Mouse (Mus musculus): ENCODE measurements at regions not wholly inside any gene's neighbourhood (a gene's known extent, or its start where the extent isn't known, plus 50 kb on each side); places are given as distances from the start of the nearest gene placed in this dataset.

DNA sequence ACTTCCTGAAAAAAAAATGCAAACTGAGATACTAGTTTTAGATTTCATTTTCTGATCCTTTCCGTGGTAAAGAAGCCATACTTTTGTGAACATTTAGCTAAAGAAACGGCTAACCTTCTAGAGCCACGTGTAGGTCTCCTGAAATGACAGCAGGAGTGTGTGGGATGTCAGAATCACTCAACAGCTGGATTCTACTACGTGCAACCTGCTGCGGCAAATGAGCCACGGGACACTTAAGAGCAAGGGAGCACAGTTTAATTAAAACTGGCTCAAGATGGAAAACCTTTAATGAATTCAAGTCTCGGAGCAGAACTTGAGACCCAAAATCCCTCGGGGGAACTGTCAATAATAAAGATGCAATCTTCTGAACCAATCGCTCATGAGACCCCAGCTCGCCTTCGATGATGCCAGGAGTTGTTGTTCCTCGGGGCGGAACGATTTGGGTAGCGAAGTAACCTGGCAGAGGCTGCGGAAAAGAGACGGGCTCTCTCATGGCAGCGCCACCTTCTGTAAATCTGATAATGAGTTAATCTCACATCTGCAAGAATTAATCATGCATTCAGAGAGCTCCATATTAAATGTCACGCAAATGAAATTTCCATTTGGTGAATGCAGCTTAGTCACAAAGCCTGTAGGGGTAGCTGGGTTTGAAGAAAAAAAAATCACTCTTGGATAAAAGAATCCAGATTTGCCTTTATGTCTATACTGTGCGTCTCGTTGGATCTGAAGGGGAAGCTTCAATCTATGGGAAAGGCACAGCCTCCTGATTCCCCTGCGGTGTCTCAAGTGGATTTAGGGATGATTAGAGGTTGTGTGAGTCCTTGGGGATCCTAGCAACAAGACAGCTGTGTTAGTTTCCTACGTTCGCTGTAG lies 90.9 kb upstream of the Krr1 start:
- no peak for DNase-seq (ENCODE audit: low spot score)

GRCm38 (mm10) chr10:111882521-111882920 lies 89.9 kb upstream of the Krr1 start:
- DNase-seq (ENCODE audit: low spot score), result no peak

DNA sequence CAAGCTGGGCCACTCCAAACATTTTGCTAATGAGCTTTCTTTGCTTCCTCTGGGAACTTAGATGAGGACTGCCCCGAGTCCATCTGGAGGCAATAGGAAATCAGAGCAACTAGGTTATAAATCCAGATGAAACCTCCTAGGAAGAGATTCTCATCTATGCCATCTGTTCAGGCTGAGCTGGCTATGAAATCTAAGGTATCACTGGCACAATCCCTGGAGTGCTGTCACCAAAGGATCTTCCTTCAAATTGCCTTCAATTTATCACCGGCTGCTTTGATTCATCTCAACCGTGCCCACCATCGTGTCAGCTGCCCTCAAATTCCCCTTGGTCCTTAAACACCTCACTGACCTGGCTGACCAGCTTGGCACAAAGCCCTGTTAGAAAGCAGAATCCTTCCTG lies 87.8 kb upstream of the Krr1 start:
- DNase-seq (ENCODE audit: low spot score), result no peak

- no peak for DNase-seq (ENCODE audit: low spot score)
Observed at GRCm38 (mm10) chr10:111889111-111889510, 83.4 kb upstream of the Krr1 start.

GRCm38 (mm10) chr10:111893489-111893888 lies 79.0 kb upstream of the Krr1 start:
- DNase-seq (ENCODE audit: low spot score), result no peak

DNA sequence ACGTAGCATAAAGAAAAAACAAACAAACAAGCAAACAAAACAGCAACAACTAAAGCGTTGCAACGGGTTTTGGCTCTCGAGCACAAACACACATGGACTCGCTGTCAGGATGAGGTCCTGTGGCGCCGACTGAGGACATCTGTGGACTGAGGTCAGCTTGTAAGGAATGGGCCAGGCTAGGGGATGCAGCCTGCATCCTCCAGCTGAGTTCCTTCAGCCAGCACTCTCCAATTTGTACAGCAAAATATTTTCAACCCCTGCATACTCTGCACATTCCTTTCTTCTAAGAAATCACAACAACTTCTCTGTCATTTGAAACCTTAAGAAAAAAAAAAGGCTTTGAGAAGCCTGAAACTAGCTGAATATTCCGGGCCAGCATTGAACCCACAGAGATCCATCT lies 78.5 kb upstream of the Krr1 start:
- no peak for DNase-seq (ENCODE audit: low spot score)

- DNase-seq (ENCODE audit: low spot score), result no peak
Observed at GRCm38 (mm10) chr10:111897361-111897760, 75.1 kb upstream of the Krr1 start.

DNA sequence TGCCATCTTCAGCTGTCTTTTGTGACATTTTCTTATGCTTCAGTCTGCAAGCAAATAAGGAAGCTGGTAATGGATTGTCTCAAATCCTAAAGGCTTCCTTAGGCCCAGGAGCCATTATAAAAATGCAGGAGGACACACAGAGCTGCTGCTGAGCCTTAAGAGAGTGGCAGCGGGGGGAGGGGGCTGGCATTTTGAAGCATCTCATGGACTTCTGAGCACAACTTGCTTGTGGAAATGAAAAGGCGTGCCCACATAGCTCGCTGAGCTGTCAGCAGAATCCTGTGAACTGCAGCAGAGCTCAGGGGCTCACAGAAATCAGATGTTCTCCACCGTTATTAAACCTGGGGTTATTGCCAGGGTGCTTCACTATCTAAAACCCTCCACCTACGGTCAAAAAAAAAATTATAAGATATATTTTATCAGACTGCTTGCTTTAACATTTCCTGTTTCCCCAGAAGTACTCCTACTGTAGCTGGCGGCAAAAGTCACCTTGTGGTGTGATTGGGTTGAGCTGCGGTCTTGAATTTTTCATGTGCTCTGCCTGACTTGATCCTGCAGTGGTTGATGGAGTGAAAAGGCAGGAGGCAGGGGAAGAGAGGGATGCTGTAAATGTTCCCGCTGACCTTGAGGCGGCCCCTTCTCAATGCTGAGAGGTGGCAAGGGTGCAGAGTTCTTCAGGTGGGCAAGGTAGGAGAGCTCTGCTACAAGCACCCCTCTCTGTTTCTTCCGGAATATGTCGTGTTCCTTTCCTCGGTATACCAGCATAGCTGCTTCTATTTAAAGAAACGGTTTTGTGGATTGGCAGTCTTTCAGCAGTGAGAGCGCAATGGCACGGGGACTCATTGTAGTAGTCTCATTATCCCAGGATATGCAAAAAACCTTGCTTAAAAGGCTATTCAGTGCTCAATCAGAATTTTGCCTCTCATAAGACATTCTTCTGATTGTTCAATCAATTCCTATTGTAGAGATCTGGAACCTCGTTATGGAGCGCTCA lies 71.4 kb upstream of the Krr1 start:
- DNase-seq (ENCODE audit: low spot score), result no peak

DNA sequence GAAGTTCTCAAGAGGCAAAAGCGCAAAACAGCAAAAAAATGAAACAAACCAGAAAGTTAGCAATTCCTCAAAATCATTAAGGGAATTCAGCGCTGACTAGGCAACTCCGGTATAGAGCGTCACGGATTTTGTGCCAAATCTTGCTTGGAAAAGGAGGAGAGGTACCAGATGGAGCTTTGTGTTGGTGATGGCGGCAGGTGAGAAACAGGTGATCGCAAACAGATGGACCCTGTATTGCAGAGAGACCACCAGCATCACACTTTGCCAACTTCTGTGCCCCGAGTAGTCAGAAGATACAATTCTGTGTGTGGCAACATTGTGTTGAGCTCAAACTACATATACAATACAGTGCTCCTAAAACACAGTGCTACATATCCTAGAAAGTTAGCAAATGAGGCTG lies 68.5 kb upstream of the Krr1 start:
- no peak for DNase-seq (ENCODE audit: low spot score)

GRCm38 (mm10) chr10:111907836-111908235 lies 64.6 kb upstream of the Krr1 start:
- no peak for DNase-seq (ENCODE audit: low spot score)

- no peak for DNase-seq (ENCODE audit: low spot score)
Observed at GRCm38 (mm10) chr10:111912561-111912960, 59.9 kb upstream of the Krr1 start.

DNA sequence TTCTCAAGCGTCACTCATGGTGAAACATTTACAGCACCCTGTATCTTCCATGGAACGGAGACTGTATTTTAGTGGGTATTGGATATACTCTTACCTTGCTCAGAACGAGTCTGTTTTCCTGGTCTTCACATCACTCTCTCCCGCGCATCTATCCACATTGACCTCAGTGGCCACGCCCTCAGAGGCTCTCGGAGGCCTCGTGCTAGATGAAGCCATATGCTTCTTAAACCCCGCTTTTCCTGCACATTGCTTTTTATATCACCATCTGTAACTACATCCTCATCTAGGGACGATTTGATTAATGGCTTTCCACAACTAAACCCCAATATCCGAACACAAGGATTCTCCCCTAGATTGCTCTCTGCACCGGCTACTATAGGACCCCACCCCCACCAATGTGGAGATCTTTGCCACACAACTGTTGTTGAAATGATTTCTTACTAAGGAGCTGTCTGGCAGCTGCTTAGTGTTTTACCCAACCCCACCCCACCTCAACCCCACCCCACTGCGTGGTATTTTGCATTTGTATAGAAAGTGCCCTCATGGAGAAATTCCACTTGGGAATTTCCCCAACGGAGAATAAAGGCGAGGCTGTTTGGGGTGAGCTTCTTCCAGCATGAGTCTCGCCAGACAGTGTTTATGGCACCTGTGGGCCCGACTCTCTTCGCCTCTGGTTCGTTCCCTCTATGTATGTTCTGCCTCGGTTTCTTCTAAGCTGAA lies 59.2 kb upstream of the Krr1 start:
- DNase-seq (ENCODE audit: low spot score), result no peak

GRCm38 (mm10) chr10:111914231-111914630 lies 58.2 kb upstream of the Krr1 start:
- DNase-seq (ENCODE audit: low spot score), result no peak

- DNase-seq (ENCODE audit: low spot score), result no peak
Observed at GRCm38 (mm10) chr10:111918071-111918507, 54.4 kb upstream of the Krr1 start.

GRCm38 (mm10) chr10:111919475-111919874 lies 53.0 kb upstream of the Krr1 start:
- DNase-seq (ENCODE audit: low spot score), result no peak

DNA sequence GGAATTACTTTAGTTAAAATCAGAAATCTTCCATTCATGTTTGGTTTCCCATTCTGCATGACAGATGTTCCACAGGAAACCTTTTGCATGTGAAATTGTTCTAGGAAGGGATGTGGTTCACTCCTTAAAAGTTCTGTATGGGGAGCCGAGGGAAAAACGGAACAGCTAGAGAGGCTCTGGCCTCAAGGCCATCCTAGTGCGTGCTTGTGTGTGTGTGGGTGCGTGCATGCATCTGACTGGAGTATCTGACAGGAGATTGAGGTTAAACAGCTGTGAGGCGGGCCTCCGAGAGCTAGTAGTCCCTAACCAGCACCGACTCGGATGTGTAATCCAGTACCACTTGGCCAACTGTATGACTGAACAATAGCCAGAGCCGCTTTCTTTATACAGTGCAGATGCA lies 51.0 kb upstream of the Krr1 start:
- no peak for DNase-seq (ENCODE audit: low spot score)
